Mouse (Mus musculus) brain, embryonic 18.5 days (tissue): Measurements from ENCODE around the gene 9130213A22Rik.
"Not testable (repeated sequence)": the region's sequence is repeated elsewhere in the genome, so short reads cannot be mapped to it uniquely, and the experiment has no call there.

Source experiments
- DNase-seq: peaks from one replicate; pipeline ENCODE4 v3.0.0-alpha.2; 2012; ENCODE audit warnings: low read depth, low spot score

The 9130213A22Rik gene

DNA sequence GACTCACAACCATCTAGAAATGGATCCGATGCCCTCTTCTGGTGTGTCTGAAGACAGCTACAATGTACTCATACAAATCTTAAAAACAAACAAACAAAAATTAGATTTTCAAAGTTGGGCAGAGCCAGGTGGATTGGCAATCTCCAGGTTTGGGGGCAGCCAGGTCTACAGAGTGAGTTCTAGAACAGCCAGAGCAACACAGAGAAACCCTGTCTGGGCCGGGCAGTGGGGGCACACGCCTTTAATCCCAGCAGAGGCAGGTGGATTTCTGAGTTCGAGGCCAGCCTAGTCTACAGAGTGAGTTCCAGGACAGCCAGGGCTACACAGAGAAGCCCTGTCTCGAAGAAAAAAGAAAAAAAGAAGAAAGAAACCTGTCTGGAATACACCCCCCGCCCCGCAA is 28.5 kb downstream of the 9130213A22Rik start:
- not testable (repeated sequence) for DNase-seq

DNA sequence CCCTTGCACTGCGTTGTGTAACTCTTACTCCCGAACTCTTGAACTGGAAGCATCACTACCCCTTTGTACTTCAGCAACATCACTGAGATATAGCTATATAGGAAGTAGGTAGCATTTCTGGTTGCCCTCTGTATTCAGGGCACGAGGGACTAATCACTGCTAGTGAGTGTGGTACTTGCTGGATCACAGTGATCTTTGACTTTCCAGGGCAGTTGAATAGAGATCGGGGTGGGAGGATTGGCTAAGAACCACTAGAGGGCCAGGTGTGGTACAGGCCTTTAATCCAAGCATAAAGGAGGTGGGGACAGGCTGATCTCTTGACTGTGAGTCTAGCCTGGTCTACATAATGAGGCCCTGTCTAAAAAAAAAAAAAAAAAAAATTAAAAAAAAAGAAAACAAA is 29.5 kb downstream of the 9130213A22Rik start:
- no peak for DNase-seq

DNA sequence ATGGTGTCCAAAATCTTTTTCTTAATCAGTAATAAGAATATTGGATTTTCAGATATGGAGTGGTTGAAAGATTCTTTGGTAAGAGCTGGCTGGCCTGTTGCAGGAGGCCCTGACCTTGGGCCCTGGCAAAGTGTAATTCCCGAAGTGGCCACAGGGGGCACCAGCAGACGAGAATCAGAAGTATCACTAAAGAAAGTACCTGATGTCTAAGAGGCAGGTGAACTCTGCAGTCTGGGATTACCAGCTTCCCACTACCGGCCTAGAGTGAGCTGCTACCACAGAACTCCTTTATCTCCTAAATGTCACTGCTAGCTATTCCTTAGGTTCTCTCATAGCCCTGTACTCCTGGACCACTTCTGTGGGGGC is 30.0 kb downstream of the 9130213A22Rik start:
- no peak for DNase-seq

DNA sequence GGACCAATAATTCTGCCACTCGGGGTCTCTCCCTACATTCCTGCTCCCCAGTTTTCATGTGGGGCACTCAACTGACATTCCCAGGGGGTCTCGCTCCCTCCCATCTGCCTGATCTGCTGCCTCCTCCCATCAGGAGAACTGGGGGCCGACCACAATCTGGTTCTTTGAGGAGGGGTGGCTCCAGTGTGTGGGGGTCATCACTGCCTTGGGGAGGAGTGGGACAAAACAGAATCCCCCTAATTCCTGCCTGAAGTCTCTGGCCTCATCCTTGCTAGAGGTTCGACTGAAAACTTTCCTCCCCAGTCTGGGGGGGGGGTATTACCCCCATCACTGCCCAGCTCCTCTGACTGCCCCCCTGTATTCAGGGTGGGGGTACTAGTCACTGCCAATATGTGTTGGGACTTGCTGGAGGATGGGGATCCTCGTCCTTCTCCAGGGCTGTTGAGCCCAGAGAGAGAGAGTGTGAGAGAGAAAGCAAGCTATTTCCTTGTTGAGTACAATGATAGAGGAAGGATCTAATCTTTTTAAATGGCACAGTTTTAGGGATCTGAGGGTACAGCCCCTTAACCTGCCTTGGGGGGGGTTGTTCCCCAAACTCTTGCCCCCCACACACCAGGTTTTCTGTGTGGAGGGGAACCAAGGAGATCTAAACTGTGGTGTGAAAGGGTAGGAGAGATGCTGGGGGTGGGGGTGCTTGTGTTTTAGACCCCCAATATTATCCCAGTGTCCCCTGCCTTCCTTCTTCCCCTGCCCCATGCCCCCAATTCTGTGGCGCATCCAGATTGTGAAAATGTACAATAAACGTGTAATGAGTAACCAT is 30.6 kb downstream of the 9130213A22Rik start:
- no peak for DNase-seq

DNA sequence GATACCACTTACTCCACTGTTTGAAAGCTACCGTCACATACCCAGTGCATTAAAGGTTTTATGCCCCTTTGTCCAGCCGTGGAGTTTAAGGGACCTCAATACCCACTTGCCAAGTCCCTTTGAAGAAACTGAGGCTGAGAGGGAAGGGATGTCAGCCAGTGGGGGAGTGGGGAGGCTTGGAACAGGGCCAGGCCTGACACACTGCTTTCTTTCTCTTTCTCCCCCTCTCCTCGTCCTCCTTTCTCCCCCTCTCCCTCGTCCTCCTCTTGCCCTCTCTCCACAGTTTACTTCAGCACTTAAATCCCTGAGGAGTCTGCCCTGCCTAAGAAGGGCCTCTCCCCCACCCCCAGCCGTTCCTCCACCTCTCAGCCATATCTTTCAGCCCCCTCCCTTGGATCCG is 32.0 kb downstream of the 9130213A22Rik start:
- no peak for DNase-seq

DNA sequence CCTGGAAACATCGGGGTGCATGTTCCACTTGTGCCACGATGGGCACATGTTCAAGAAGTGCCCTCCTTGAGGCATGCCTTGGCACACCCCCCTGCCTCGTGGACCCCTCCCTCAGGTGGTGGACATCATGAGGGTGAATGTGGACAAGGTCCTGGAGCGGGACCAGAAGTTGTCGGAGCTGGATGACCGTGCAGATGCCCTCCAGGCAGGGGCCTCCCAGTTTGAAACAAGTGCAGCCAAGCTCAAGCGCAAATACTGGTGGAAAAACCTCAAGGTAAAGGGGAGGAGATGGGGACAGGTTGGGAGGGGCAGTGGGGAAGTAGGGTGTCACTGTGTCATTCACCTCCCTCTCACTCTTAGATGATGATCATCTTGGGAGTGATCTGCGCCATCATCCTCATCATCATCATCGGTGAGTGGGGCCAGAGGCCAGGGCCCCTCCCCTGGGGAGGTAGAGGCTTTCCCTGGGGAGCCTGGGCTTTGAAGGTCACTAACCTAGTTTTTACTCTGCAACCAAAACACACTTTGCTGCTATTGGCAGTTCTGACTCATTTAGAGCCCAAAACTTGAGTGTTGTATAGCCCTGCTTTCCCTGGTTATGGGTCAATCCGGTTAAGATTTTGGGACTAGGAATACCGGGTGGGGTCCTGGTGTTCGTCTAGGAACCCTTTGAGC is 32.6 kb downstream of the 9130213A22Rik start:
- DNase-seq, result no peak

DNA sequence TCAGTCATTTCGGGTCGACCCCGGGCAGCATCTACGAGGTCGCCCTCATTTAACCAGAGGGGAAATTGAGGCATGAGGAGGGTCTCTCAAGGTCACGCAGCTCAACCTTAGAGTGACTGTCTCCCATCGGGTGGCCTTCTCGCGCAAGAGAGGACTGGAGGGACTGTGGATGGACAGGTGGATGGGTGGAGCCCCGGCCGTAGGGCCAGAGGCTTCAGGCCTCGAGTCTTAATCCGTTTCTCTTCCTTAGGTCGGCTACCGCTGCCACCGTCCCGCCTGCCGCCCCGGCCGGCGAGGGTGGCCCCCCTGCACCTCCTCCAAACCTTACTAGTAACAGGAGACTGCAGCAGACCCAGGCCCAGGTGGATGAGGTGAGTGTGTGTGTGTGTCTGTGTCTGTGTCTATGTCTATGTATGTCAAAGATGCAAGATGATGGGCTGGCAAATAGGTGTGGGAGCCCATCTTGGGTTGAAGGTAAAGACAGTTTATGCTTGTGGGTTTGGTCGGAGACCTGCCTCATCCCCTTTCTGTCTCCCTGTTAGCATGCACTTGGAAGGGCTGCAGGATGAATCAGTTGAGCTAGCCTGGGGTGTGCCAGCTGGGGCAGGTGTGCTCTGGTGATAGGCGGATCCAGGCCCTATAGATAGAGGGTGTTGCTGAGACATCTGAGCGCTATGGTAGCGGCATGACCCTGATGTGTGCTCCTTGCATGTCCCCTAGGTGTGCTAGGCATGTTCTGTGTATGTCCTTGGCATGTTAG is 33.4 kb downstream of the 9130213A22Rik start:
- no peak for DNase-seq

DNA sequence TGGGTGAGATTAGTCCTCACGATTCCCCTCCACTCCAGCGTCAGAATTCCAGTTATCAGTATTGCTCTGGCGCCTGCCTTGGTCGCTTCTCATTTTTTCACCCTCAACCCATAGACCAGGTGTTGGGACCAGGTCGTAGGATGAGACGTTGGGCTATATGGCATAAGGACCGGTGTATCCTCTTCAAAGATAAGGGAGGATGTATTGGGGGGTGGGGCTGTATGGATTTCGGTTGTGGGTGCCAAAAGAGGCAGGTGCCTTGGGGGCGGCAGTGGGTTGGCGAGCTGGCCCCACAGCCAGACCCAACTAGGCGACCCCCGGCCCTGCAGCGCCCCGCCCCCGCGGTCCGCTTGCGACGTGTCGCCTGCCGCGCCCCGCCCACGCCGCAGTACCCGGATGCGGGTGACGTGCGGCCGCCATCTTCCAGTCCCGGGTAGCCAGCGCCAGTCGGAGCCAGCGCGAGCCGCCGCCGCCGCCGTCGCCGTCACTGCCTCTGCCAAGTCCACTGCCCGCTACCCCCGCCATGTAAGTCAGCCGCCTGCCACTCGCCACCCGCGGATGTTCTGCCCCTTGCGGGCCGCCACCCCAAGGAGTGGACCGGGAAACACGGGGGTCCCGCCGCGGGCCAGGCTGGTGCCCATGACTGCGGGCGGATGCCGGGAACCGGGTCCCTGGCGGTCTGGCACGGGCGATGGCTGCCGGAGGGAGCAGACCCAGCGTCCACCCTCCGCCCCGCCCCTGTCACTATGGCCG is 34.1 kb downstream of the 9130213A22Rik start, which contains the start of gene Vamp2:
Gene Vamp2 (plus strand): TSS at position 388 of the 753 bp plus-strand sequence.
- no peak for DNase-seq

DNA sequence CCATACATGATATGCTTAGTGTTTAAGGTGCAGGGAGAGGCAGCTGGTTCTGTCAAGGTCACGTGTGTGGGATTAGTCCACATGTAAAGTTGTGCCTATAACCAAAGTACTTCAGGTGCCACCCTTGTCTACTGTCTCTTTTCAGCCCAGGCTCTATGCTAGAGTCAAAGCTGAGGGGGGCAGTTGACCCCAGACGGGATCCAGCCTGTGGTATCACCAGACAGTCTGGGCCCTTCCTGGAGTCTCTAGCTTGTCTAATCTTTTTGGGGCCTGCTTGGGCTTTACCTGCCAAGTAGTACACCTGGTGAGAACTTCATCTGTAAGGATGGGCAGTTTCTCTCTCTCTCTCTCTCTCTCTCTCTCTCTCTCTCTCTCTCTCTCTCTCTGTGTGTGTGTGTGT is 34.8 kb downstream of the 9130213A22Rik start:
- DNase-seq, result no peak

DNA sequence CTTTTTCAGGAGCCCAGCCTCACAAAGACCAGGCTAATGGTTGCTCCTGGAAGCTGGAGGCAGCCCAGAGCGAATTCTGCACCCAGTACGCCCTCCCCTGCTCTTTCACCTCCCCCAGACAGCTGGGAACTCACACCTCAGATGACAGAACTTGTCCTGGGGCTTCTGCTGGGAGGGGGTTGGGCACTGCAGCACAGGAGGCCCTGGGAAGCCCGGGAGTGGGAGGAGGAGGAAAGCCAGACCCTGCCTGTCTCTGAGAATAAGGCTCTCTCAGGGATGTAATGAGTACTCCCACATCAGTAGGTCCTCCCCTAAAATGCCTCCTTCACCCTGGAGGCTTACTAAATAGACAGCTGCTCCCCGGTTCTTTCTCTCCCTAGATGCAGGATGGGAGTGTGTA is 35.3 kb downstream of the 9130213A22Rik start:
- DNase-seq, result no peak

DNA sequence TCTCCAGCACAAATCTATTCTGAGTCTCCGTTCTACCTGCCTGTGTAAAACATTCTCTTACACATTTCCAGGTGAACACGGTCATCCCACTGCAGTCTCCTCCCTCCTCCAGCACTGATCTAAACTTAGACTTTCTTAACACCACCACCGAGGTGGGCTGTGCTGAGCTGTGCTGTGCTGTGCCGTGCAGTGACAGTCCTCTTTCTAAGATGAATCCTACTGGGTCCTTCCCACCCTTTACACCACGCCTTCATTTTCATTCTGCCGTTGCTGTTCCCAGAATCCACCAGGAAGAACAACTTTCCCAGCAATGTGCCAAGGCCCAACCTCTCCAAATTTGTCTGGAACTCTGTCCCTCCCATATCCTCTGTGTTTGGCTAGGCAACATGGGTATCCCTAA is 36.0 kb downstream of the 9130213A22Rik start:
- no peak for DNase-seq

DNA sequence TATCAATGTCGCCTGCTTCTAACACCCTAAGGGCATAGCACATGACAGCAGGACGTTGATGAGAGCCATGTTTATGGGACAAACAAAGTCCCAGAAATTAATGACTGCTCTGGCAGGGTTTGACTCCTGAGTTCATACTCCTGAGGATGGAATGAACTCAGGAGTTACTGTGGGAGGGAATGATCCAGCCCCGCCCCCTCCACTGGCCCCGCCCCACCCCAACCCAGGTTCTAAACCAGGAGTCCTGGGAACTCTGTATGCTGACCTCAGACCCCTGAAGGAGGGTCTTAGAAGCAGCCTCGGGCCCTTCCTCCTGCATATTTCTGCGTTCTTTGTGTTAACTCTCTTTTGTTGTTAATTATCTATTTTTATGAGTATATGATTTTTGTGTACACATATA is 36.8 kb downstream of the 9130213A22Rik start:
- DNase-seq, result no peak

DNA sequence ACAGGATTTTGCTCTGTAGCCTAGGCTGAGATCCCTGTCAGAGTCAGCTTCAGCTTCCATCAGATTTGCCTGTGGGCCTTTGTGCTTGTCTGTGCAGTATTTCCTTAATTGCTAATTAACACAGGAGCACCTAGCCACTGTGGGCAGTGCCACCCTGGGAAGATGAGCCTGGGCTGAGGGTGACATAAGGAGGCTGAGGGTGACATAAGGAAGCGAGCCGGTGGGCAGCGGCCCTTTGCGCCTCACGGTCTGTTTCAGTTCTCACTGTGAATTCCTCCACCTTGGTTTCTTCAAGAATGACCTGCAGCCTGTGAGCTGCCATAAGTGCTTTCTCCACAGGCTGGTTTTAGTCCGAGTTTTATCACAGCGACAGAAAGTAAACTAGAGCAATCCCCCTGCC is 40.8 kb downstream of the 9130213A22Rik start:
- DNase-seq, result no peak

DNA sequence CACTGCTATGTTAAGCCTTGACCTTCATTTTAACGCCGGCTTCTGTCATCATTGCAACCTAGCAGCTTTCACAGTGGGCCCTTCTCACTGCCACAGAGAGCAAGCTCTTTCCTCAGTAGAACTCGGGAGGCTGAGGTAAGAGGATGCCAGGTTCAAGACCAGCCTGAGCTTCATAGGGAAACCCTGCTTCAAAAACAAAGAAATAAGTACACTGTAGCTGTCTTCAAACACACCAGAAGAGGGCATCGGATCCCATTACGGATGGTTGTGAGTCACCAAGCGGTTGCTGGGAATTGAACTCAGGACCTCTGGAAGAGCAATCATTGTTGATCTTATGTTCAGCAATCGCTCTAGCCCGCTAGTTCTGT is 41.5 kb downstream of the 9130213A22Rik start:
- DNase-seq, result no peak

DNA sequence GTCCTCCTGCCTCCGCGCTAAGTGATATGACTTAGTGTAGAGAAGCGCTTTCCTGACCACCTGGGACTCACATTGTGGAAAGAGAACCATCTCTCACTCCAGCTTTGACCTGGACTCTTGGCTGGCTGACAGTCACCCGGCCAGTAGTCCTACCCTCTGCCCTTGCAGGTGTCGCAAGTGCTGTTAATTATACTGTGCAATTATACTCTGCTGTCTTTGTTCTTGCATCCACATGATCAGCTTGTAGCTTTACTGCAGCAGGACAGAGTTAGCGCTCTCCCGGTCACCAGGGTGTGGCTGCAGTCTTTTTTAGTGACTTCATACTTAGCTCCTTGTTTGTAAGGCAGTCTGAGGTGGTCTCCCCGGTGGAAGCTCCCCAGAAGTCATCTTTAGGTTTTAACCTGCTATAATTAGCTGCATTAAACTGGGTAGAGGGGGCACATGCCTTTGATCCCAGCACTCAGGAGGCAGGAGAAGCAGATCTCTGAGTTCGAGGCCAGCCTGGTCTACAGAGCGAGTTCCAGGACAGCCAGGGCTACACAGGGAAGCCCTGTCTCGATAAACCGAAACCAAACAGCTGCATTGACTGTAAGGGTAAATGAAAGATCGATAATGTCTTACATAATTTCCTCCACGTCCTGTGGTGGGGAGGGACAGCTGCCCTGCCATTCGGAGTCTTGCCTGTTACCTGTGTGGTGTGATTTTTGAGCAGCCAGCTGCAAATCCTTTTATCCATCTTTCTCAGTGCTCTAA is 42.1 kb downstream of the 9130213A22Rik start:
- no peak for DNase-seq

DNA sequence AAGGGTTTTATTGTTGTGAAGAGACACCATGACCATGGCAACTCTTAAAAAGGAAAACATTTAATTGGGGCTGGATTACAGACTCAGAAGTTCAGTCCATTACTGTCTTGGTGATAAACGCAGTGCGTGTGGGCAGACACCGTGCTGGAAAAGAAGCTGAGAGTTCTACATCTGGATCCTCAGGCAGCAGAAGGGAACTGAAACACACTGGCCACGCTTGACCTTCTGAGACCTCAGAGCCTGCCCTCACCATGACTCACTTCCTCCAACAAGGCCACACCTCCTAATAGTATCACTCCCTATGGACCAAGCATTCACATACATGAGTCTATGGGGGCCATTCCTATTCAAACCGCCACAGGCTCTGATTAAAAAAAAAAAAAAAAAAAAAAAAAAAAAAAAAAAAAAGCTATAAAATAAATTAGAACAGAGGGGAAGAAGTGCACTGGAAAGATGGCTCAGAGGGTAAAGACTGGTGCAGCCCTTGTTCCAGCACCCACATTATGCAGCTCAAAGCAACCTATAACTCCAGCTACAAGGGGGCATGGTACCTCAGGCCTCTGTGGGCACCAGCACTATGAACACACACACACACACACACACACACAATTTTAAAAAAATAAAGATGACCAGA is 43.5 kb downstream of the 9130213A22Rik start:
- DNase-seq, result no peak

DNA sequence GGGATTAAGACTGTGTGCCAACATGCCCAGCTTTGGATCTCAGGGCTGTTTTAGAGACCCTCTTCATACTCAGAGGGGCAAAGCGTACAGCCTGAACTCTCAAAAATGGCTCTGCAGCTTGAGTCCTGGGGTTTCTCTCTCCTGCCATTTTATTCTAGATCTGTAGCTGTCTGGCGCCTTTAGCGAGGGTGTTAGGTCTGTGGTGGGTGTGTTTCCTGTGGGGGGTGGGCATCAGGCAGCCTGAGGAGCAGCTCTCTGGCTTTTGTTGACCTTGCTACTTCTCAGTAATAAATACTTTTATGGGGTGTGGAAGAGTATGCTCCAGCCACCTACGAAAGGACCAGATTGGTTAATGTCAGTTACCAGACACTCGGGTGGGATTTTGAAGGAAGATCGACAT is 44.3 kb downstream of the 9130213A22Rik start:
- no peak for DNase-seq

DNA sequence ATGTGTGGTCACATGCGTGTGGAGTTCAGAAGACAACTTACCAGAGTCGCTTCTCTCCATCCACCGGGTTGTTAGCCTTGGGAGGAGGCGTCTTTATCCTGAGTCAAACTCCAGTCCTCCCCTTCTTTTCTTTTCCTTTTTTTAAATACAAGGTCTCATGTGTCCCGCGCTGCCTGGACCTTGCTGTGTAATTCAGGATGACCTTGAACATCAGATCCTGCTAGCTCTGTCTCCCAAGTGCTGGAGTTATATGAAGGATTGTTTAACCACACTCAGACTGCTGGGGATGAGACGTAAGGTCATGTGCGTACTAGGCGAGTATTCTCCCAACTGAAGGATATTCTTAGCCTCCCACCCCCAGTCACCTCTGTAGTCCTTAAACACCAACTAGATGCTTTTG is 45.1 kb downstream of the 9130213A22Rik start:
- DNase-seq, result no peak

DNA sequence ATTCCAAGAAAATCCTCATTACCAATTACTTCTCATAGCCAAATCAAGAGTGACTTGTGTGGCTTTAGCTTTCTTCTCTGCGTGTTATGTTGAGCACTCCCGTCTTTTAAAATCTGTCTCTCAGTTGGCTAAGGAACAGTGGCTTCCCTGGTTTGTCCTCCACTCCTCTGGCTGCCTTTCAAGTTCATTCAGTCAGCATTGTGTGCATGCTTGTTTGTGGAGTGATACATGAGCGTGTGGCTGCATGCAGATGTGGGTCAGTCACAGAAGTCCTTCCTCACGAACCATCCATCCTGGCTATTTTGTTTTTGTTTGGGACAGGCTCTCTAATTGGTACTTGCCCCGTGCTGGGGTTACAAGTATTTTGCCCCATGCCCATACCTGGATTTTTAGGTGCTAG is 45.8 kb downstream of the 9130213A22Rik start:
- no peak for DNase-seq

DNA sequence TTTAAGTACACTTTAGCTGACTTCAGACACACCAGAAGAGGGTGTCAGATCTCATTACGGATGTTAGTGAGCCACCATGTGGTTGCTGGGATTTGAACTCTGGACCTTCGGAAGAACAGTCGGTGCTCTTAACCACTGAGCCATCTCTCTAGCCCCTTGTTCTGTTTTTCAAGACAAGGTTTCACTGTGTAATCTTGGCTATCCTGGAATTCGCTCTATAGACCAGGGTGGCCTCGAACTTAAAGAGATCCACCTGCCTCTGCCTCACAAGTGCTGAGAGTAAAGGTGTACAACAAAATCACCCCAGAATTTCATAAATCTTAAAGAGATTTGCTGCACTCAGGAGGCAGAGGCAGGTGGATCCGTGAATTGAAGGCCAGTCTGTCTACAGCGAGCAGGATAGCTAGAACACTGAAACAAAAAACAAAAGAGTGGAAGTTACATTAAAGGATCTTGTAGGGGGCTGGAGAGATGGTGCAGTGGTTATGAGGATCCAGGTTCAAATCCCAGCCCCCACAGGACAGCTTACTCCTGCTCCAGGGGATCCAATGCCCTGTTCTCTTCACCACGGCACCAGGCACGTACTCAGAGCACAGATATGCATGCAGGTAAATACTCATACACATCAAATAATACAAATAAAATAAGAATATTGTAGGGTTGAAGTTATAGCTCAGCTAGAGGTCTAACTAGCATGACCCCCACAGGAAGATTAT is 46.5 kb downstream of the 9130213A22Rik start:
- DNase-seq, result no peak
